Mouse (Mus musculus): ENCODE measurements at regions not wholly inside any gene's neighbourhood (a gene's known extent, or its start where the extent isn't known, plus 50 kb on each side); places are given as distances from the start of the nearest gene placed in this dataset.

GRCm38 (mm10) chr13:28516636-28517035, 259.3 kb downstream of the Gm11361 start:
- DNase-seq = no peak

- no peak for DNase-seq
Observed at GRCm38 (mm10) chr13:28514245-28514644, 256.9 kb downstream of the Gm11361 start.

- no peak for DNase-seq
Observed at GRCm38 (mm10) chr13:28513336-28513735, 256.0 kb downstream of the Gm11361 start.

- DNase-seq = peak; percentile 52 to 63
Observed at GRCm38 (mm10) chr13:28512573-28513334, 255.4 kb downstream of the Gm11361 start.

- DNase-seq = no peak
Observed at GRCm38 (mm10) chr13:28508184-28508583, 250.9 kb downstream of the Gm11361 start.

- DNase-seq = peak; percentile 21 to 37
Observed at GRCm38 (mm10) chr13:28507783-28508182, 250.5 kb downstream of the Gm11361 start.

GRCm38 (mm10) chr13:28504340-28504739, 247.0 kb downstream of the Gm11361 start:
- DNase-seq = no peak

GRCm38 (mm10) chr13:28502171-28502570, 244.8 kb downstream of the Gm11361 start:
- peak; percentile 54 to 65 for DNase-seq

GRCm38 (mm10) chr13:28500697-28501096, 243.4 kb downstream of the Gm11361 start:
- no peak for DNase-seq

- no peak for DNase-seq
Observed at GRCm38 (mm10) chr13:28497483-28497882, 240.2 kb downstream of the Gm11361 start.

GRCm38 (mm10) chr13:28492015-28492414, 234.7 kb downstream of the Gm11361 start:
- no peak for DNase-seq

GRCm38 (mm10) chr13:28483727-28484126, 226.4 kb downstream of the Gm11361 start:
- DNase-seq = no peak

GRCm38 (mm10) chr13:28481224-28481965, 224.1 kb downstream of the Gm11361 start:
- DNase-seq = no peak

GRCm38 (mm10) chr13:28466151-28466550, 208.8 kb downstream of the Gm11361 start:
- no peak for DNase-seq

GRCm38 (mm10) chr13:28465187-28465880, 208.0 kb downstream of the Gm11361 start:
- no peak for DNase-seq

- peak in 1 of 2 experiments; percentile 2 for DNase-seq
Observed at GRCm38 (mm10) chr13:28461281-28461680, 204.0 kb downstream of the Gm11361 start.

GRCm38 (mm10) chr13:28457403-28457802, 200.1 kb downstream of the Gm11361 start:
- no peak for DNase-seq

- DNase-seq = no peak
Observed at GRCm38 (mm10) chr13:28455878-28456277, 198.6 kb downstream of the Gm11361 start.

- DNase-seq = no peak
Observed at GRCm38 (mm10) chr13:28455016-28455415, 197.7 kb downstream of the Gm11361 start.

- DNase-seq = no peak
Observed at GRCm38 (mm10) chr13:28450699-28451445, 193.5 kb downstream of the Gm11361 start.

GRCm38 (mm10) chr13:28449026-28449425, 191.7 kb downstream of the Gm11361 start:
- DNase-seq = no peak

GRCm38 (mm10) chr13:28442250-28442649, 184.9 kb downstream of the Gm11361 start:
- DNase-seq = no peak

- DNase-seq = no peak
Observed at GRCm38 (mm10) chr13:28433445-28433844, 176.1 kb downstream of the Gm11361 start.
